Mouse (Mus musculus): ENCODE results near the gene Gpr85. TPM values are rescaled to one million over a fixed set of nuclear protein-coding genes. Genes with fewer than 3 reads are reported as not detected.

The Gpr85 gene
- 2.0 and 2.5 TPM in 2 replicates for polyA plus RNA-seq (2015; fragmentation: Nextera tagmentation; extraction: Ambion mirVana)

DNA sequence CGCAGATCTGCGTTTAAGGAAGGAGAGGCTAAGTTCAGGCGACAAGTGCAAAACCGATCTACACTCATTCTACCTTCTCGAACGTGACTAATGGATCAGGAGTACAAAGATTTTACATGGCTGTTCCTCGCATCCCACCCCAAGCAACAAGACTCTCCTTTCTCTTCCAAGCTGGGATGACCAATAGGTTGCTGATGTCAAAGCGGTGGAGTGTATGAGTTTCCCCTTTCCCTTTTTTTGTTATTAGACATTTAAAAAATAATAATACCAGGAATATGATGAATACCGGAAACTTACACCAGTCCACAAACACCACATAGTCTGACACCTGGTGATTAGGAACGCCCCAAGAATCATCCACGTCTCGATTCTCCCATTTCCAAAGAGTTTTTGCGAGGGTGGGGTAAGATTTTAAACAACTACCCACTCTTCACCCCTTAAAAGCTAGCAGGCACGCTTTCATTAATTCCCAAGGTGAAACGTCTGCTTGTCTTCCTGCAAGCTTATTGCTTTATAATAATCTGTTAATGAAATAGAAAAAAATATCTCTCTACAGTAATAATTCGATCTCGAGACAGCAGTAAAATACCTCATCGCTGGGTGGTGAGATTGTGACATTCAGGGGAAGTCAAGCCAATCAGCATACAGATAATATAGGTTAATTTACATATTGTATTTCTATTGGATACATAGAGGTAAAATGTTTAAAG lies at the start of gene Gpr85:
Gene Gpr85 (minus strand): TSS at position 598 of the 710 bp plus-strand sequence.
- Histone ChIP-seq H3K27me3 (ENCODE audit: control insufficient read depth, insufficient read depth, low read length) (no peaks in the 10 kb centered on the region), H3K27ac (replicated peaks) (peak within 1 kb of the TSS; percentile 76), H3K4me2 (replicated peaks; ENCODE audit: low read depth) (peak within 1 kb of the TSS; percentile 92), H3K9ac (ENCODE audit: low read length) (peak within 1 kb of the TSS; percentile 82), H3K36me3 (ENCODE audit: control insufficient read depth, insufficient read depth, low read length) (no peaks in the 10 kb centered on the region), H3K9me3 (ENCODE audit: control insufficient read depth, low read length) (no peaks in the 10 kb centered on the region), H3K4me1 (replicated peaks; ENCODE audit: control insufficient read depth, insufficient read depth) (no peaks in the 10 kb centered on the region), H3K4me3 (ENCODE audit: low read depth, low read length) (peak within 1 kb of the TSS; percentile 68)
- TF ChIP-seq EP300 (optimal IDR thresholded peaks at IDR 0.05) (no peak), CTCF (IDR thresholded peaks at IDR 0.05; ENCODE audit: low read depth) (no peak)
- no peak for ATAC-seq (ENCODE audit: low FRiP score, low TSS enrichment)
- WGBS: 36% methylated on average over 18 of the region's 18 CpGs
- no peak for DNase-seq (ENCODE audit: low spot score)

GRCm38 (mm10) chr6:13884877-13885592 lies 45.3 kb upstream of the Gpr85 start:
- H3K36me3 ChIP-seq (ENCODE audit: control insufficient read depth, insufficient read depth, low read length): no peaks in the 10 kb centered on the region
- no peak overlapping the region for H3K4me2 ChIP-seq (replicated peaks; ENCODE audit: low read depth)
- H3K4me1 ChIP-seq (replicated peaks; ENCODE audit: control insufficient read depth, insufficient read depth): no peaks in the 10 kb centered on the region
- H3K9me3 ChIP-seq (ENCODE audit: control insufficient read depth, low read length): no peaks in the 10 kb centered on the region
- no peak for ATAC-seq (ENCODE audit: low FRiP score, low TSS enrichment)
- no peak overlapping the region for H3K9ac ChIP-seq (ENCODE audit: low read length)
- H3K27ac ChIP-seq (replicated peaks): no peak overlapping the region
- DNase-seq (ENCODE audit: low spot score): no peak
- H3K27me3 ChIP-seq (ENCODE audit: control insufficient read depth, insufficient read depth, low read length): no peaks in the 10 kb centered on the region
- no peak for TF ChIP-seq CTCF (IDR thresholded peaks at IDR 0.05; ENCODE audit: low read depth)
- TF ChIP-seq EP300 (optimal IDR thresholded peaks at IDR 0.05): no peak
- no peak overlapping the region for H3K4me3 ChIP-seq (ENCODE audit: low read depth, low read length)
- 81% methylated on average over 3 of the region's 3 CpGs for WGBS

- no peaks in the 10 kb centered on the region for H3K9me3 ChIP-seq (ENCODE audit: control insufficient read depth, low read length)
- no peak overlapping the region for H3K27ac ChIP-seq (replicated peaks)
- H3K4me2 ChIP-seq (replicated peaks; ENCODE audit: low read depth): no peak overlapping the region
- H3K9ac ChIP-seq (ENCODE audit: low read length): no peak overlapping the region
- no peak for TF ChIP-seq EP300 (optimal IDR thresholded peaks at IDR 0.05)
- TF ChIP-seq CTCF (IDR thresholded peaks at IDR 0.05; ENCODE audit: low read depth): no peak
- H3K36me3 ChIP-seq (ENCODE audit: control insufficient read depth, insufficient read depth, low read length): no peaks in the 10 kb centered on the region
- no peak for DNase-seq (ENCODE audit: low spot score)
- H3K27me3 ChIP-seq (ENCODE audit: control insufficient read depth, insufficient read depth, low read length): no peaks in the 10 kb centered on the region
- H3K4me3 ChIP-seq (ENCODE audit: low read depth, low read length): no peak overlapping the region
- H3K4me1 ChIP-seq (replicated peaks; ENCODE audit: control insufficient read depth, insufficient read depth): no peaks in the 10 kb centered on the region
- no peak for ATAC-seq (ENCODE audit: low FRiP score, low TSS enrichment)
Measured at GRCm38 (mm10) chr6:13882919-13883318, 43.2 kb upstream of the Gpr85 start.

DNA sequence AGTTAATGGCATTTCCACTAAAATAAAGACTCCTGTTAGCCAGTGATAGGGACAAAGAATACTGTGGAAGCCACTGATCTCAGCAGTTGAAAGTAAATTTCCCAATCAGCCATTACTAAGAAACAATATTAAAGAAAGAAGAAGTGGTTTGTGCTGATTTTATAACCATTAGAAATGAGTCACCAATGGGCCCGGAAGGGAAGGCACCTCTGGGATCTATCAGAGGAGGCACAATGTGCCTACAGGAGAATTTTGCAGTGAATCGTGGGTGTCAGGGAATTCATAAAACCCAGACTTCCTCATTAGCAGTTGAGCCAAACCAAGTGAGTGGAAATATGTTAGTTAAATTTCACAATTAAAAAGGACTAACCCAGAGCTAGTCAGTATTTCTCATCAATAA lies 34.2 kb upstream of the Gpr85 start:
- Histone ChIP-seq H3K9ac (ENCODE audit: low read length) (no peak overlapping the region), H3K27me3 (ENCODE audit: control insufficient read depth, insufficient read depth, low read length) (no peaks in the 10 kb centered on the region), H3K36me3 (ENCODE audit: control insufficient read depth, insufficient read depth, low read length) (no peaks in the 10 kb centered on the region), H3K4me3 (ENCODE audit: low read depth, low read length) (no peak overlapping the region), H3K27ac (replicated peaks) (no peak overlapping the region), H3K4me2 (replicated peaks; ENCODE audit: low read depth) (no peak overlapping the region), H3K9me3 (ENCODE audit: control insufficient read depth, low read length) (no peaks in the 10 kb centered on the region), H3K4me1 (replicated peaks; ENCODE audit: control insufficient read depth, insufficient read depth) (no peaks in the 10 kb centered on the region; the same call in 1 of the 2 replicates)
- TF ChIP-seq CTCF (IDR thresholded peaks at IDR 0.05; ENCODE audit: low read depth) (no peak), EP300 (optimal IDR thresholded peaks at IDR 0.05) (no peak)
- ATAC-seq (ENCODE audit: low FRiP score, low TSS enrichment): no peak
- no peak for DNase-seq (ENCODE audit: low spot score)
- 72% methylated on average over 2 of the region's 2 CpGs for WGBS

DNA sequence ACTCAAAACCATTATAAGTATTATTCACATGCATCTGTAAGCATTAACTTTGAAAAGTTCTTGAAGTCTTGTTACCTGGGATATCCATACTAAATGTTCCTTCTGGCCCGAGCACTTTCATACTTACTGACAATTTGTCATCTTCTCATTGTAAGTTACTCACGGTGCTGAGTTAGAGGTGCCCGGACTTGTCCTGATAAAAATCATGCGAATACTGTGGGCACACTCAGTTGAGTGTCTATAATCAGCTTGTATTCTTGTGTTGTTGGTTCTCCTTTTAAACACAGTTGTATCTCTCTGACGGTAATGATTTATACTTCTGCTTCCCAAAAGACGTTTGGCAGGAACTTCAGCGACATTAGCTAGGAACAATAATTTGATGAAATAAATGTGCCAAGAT lies 32.3 kb upstream of the Gpr85 start:
- no peak for DNase-seq (ENCODE audit: low spot score)
- no peak for ATAC-seq (ENCODE audit: low FRiP score, low TSS enrichment)
- H3K9me3 ChIP-seq (ENCODE audit: control insufficient read depth, low read length): no peaks in the 10 kb centered on the region
- no peaks in the 10 kb centered on the region; the same call in 1 of the 2 replicates for H3K4me1 ChIP-seq (replicated peaks; ENCODE audit: control insufficient read depth, insufficient read depth)
- no peak overlapping the region for H3K9ac ChIP-seq (ENCODE audit: low read length)
- no peaks in the 10 kb centered on the region for H3K27me3 ChIP-seq (ENCODE audit: control insufficient read depth, insufficient read depth, low read length)
- H3K4me2 ChIP-seq (replicated peaks; ENCODE audit: low read depth): peak overlapping the region; percentile 57
- TF ChIP-seq CTCF (IDR thresholded peaks at IDR 0.05; ENCODE audit: low read depth) (no peak), EP300 (optimal IDR thresholded peaks at IDR 0.05) (no peak)
- no peaks in the 10 kb centered on the region for H3K36me3 ChIP-seq (ENCODE audit: control insufficient read depth, insufficient read depth, low read length)
- H3K27ac ChIP-seq (replicated peaks): no peak overlapping the region
- H3K4me3 ChIP-seq (ENCODE audit: low read depth, low read length): peak overlapping the region; percentile 63; the same call in 1 of the 2 replicates
- WGBS: 40% methylated on average over 7 of the region's 7 CpGs

GRCm38 (mm10) chr6:13871625-13871958 lies 31.9 kb upstream of the Gpr85 start:
- TF ChIP-seq CTCF (IDR thresholded peaks at IDR 0.05; ENCODE audit: low read depth) (no peak), EP300 (optimal IDR thresholded peaks at IDR 0.05) (peak; percentile 41)
- Histone ChIP-seq H3K4me2 (replicated peaks; ENCODE audit: low read depth) (peak overlapping the region; percentile 57), H3K9ac (ENCODE audit: low read length) (peak overlapping the region; percentile 65), H3K9me3 (ENCODE audit: control insufficient read depth, low read length) (no peaks in the 10 kb centered on the region), H3K4me3 (ENCODE audit: low read depth, low read length) (peak overlapping the region; percentile 63), H3K27ac (replicated peaks) (peak overlapping the region; percentile 85), H3K36me3 (ENCODE audit: control insufficient read depth, insufficient read depth, low read length) (no peaks in the 10 kb centered on the region), H3K27me3 (ENCODE audit: control insufficient read depth, insufficient read depth, low read length) (no peaks in the 10 kb centered on the region), H3K4me1 (replicated peaks; ENCODE audit: control insufficient read depth, insufficient read depth) (no peaks in the 10 kb centered on the region; the same call in 1 of the 2 replicates)
- WGBS: under 1% methylated on average over 7 of the region's 7 CpGs
- ATAC-seq (ENCODE audit: low FRiP score, low TSS enrichment) (peak; percentile 82), DNase-seq (ENCODE audit: low spot score) (no peak)

Measured in stomach, postnatal 0 days (tissue).